In the genomic region with DNA sequence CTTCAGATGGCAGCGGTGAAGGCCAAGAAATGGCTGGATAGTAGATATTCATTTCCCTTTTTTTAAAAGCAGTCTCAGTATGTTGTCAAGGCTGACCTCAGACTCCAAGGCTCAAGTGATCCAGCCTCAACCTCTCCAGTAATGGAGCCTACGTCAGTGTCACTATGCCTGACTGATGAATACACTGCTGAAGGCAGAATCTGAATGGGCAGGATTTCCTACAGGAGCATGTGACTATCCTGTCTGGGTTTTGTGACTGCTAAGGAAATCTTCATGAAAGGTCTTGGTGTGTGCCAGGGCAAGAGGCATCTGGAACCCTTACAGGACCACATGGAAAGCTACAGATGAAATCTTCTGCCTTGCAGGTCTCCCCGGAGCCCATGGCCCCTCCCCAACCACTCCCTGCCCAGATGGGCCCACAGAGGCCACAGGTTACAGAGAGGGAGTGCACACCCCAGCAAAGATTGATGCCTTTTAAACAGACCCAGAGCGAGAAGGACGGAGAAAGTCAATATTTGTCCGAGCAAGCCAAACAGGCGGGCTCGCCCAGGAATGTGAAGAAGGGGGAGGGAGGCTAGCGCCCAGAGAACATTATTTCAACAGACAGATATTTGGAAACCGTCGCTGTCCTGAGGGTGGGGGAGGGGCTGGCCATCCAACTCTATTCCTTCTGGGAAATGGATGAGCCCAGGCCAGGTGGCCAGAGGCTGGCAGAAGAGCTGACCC, we compare ENCODE assay signal across 11 mouse cellular contexts. TPM values are rescaled to one million over a fixed set of nuclear protein-coding genes. Genes with fewer than 3 reads are reported as not detected.
DNase-seq lines count a peak whose midpoint lies in the region; ATAC-seq lines count a peak whose summit lies in the region.
"Had no signal": no experiment of that assay in that cellular context is flagged by ENCODE, and none has a peak within 500 bp of the region (broad histone marks: within the 10 kb centered on the region; RNA-seq: fewer than 3 reads in every experiment).

No protein-coding gene starts in this region.

- H3K36me3 ChIP-seq in intestine, embryonic 16.5 days (ENCODE audit: control insufficient read depth, insufficient read depth, low read length), result no peaks in the 10 kb centered on the region
- H3K36me3 ChIP-seq in liver, embryonic 12.5 days, result no peaks in the 10 kb centered on the region

- no peaks in the 10 kb centered on the region for H3K27me3 ChIP-seq in intestine, embryonic 16.5 days (replicated peaks; ENCODE audit: control insufficient read depth, insufficient read depth, low read length)
- H3K27me3 ChIP-seq in liver, embryonic 12.5 days (replicated peaks), result peaks cover 62% of the 10 kb centered on the region

- peak; percentile 83 for ATAC-seq in intestine, embryonic 16.5 days
- peak; percentile 75 for ATAC-seq in liver, embryonic 12.5 days

- no peaks in the 10 kb centered on the region for H3K9me3 ChIP-seq in intestine, embryonic 16.5 days (ENCODE audit: control insufficient read depth, low read length)
- H3K9me3 ChIP-seq in liver, embryonic 12.5 days (replicated peaks), result no peaks in the 10 kb centered on the region

- no peak overlapping the region for H3K27ac ChIP-seq in intestine, embryonic 16.5 days (ENCODE audit: low read length)
- H3K27ac ChIP-seq in liver, embryonic 12.5 days, result no peak overlapping the region
- H3K27ac ChIP-seq: heart, adult 2 months had no signal

- no peak overlapping the region for H3K4me3 ChIP-seq in intestine, embryonic 16.5 days (ENCODE audit: low read length)
- H3K4me3 ChIP-seq in liver, embryonic 12.5 days, result no peak overlapping the region
- H3K4me3 ChIP-seq: heart, adult 2 months had no signal

- H3K4me1 ChIP-seq in intestine, embryonic 16.5 days (ENCODE audit: control insufficient read depth, insufficient read depth, low read length), result peaks cover 11% of the 10 kb centered on the region
- H3K4me1 ChIP-seq in liver, embryonic 12.5 days, result no peaks in the 10 kb centered on the region

- no peak overlapping the region for H3K9ac ChIP-seq in intestine, embryonic 16.5 days (ENCODE audit: low read depth, low read length)
- H3K9ac ChIP-seq in liver, embryonic 12.5 days, result no peak overlapping the region

- H3K4me2 ChIP-seq in intestine, embryonic 16.5 days (ENCODE audit: low read depth, low read length), result no peak overlapping the region
- no peak overlapping the region for H3K4me2 ChIP-seq in liver, embryonic 12.5 days

- DNase-seq in heart, adult 11 months, result peak; percentile 72
- no peak for DNase-seq in heart, adult 9 months (ENCODE audit: low spot score in 2 of 2)
- peak; percentile 59 for DNase-seq in mesoderm, embryonic 11.5 days (ENCODE audit: low read depth, low spot score)
- no peak for DNase-seq in gastrocnemius, postnatal 25 days
- DNase-seq in heart, postnatal 14 days, result no peak
- no peak for DNase-seq in thymus, postnatal 25 days
- DNase-seq: heart, adult 2 months had no signal

- intact Hi-C loops in heart, postnatal 14 days (cut with DNase I), result no loop called here

- 17% methylated on average over 11 of the region's 11 CpGs for WGBS in intestine, embryonic 16.5 days
- 53% methylated on average over 11 of the region's 11 CpGs for WGBS in liver, embryonic 12.5 days (ENCODE audit: insufficient replicate concordance)

RNA-seq across cellular contexts. Expression of a gene that starts 38.7 kb away (rescaled TPM):
- polyA plus RNA-seq in intestine, embryonic 16.5 days (2015; fragmentation: Nextera tagmentation; extraction: Ambion mirVana), result 0.11 and 0.21 TPM in 2 replicates
- polyA plus RNA-seq in liver, embryonic 12.5 days (2016; fragmentation: Nextera tagmentation; extraction: Ambion mirVana), result 0.11 and 0.16 TPM in 2 replicates
- total RNA-seq in gastrocnemius, postnatal 25 days (2021), result under 1 TPM; 0.19 to 0.33 TPM
- under 1 TPM; 0.38 to 0.39 TPM for total RNA-seq in heart, postnatal 14 days (2021)

RNA-seq across cellular contexts. Expression of a gene that starts 48.4 kb away (rescaled TPM):
- polyA plus RNA-seq in intestine, embryonic 16.5 days (2015; fragmentation: Nextera tagmentation; extraction: Ambion mirVana), result not detected in 2 replicates
- polyA plus RNA-seq in liver, embryonic 12.5 days (2016; fragmentation: Nextera tagmentation; extraction: Ambion mirVana), result not detected in 2 replicates
- total RNA-seq in gastrocnemius, postnatal 25 days (2021), result not detected
- total RNA-seq in heart, postnatal 14 days (2021), result not detected
- total RNA-seq: heart, adult 2 months; layer of hippocampus, adult 8-10 months had no signal
- polyA plus RNA-seq: C2C12; heart, adult 2 months had no signal

RNA-seq across cellular contexts. Expression of a gene that starts 55.9 kb away (rescaled TPM):
- not detected in 2 replicates for polyA plus RNA-seq in intestine, embryonic 16.5 days (2015; fragmentation: Nextera tagmentation; extraction: Ambion mirVana)
- polyA plus RNA-seq in liver, embryonic 12.5 days (2016; fragmentation: Nextera tagmentation; extraction: Ambion mirVana), result not detected in 2 replicates
- not detected for total RNA-seq in gastrocnemius, postnatal 25 days (2021)
- not detected for total RNA-seq in heart, postnatal 14 days (2021)
- total RNA-seq: heart, adult 2 months; layer of hippocampus, adult 8-10 months had no signal
- polyA plus RNA-seq: C2C12; heart, adult 2 months had no signal

Comparison
In these comparisons a context has a peak if more than half of its experiments do, and no peak if none do; other contexts are left out.
1. DNase-seq: peak in heart, adult 11 months (single experiment) and mesoderm, embryonic 11.5 days (single experiment); none in heart, adult 9 months (0 of 2), gastrocnemius, postnatal 25 days (single experiment), heart, postnatal 14 days (0 of 2) and thymus, postnatal 25 days (single experiment).